In the genomic region with DNA sequence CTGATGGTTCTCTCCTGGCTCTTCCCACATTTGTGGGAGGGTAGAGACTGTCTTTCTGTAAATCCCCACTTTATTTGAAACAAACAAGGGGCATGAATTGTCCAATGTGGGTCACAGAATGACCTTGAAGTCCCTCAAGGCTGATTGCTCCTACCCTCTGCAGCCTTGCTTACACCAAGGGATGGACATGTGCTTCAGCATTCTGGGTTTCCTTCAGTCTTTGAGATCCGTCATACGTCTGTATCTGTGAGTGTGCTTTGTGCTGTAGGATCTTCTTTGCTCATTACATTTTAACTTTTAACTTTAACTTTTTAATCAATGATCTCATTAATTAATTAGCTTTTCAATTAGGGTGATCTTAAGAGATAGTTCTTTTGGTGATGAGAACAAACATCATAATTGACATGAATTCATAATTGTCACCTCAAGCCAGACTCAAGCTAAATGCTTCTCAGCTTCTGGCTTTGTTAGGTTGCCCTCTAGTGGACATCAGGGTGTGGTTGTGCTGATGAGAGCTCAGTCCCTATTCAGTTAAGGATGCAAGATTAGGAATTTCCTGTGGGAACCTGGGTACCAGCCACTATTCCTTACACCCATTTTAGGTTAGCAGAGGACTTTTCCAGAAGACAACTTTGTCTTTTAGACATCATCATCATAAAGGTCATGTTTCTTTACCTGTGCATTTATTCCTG, we compare ENCODE assay signal across 7 mouse cellular contexts. TPM values are rescaled to one million over a fixed set of nuclear protein-coding genes. Genes with fewer than 3 reads are reported as not detected.
DNase-seq lines count a peak whose midpoint lies in the region; ATAC-seq and TF ChIP-seq lines count a peak whose summit lies in the region.

No protein-coding gene starts in this region.

- peak; percentile 90 for TF ChIP-seq CTCF in kidney, postnatal 0 days (IDR thresholded peaks at IDR 0.05; ENCODE audit: low read depth)
- peak; percentile 97 for TF ChIP-seq CTCF in stomach, postnatal 0 days (IDR thresholded peaks at IDR 0.05; ENCODE audit: low read depth)

- H3K9ac ChIP-seq in forebrain, embryonic 14.5 days (ENCODE audit: low read length), result no peak overlapping the region
- H3K9ac ChIP-seq in kidney, postnatal 0 days (ENCODE audit: low read depth, low read length), result no peak overlapping the region
- H3K9ac ChIP-seq in stomach, postnatal 0 days (ENCODE audit: low read length), result no peak overlapping the region

- no peaks in the 10 kb centered on the region for H3K27me3 ChIP-seq in forebrain, embryonic 14.5 days (replicated peaks; ENCODE audit: control insufficient read depth, insufficient read depth, low read length)
- H3K27me3 ChIP-seq in kidney, postnatal 0 days (ENCODE audit: insufficient read depth, low read length), result no peaks in the 10 kb centered on the region
- H3K27me3 ChIP-seq in stomach, postnatal 0 days (ENCODE audit: control insufficient read depth, insufficient read depth, low read length), result no peaks in the 10 kb centered on the region

- no peak overlapping the region for H3K27ac ChIP-seq in forebrain, embryonic 14.5 days (ENCODE audit: low read depth, low read length)
- H3K27ac ChIP-seq in kidney, postnatal 0 days, result no peak overlapping the region
- no peak overlapping the region for H3K27ac ChIP-seq in stomach, postnatal 0 days (replicated peaks)

- no peaks in the 10 kb centered on the region for H3K36me3 ChIP-seq in forebrain, embryonic 14.5 days (ENCODE audit: control insufficient read depth, insufficient read depth, low read length)
- no peaks in the 10 kb centered on the region for H3K36me3 ChIP-seq in kidney, postnatal 0 days (ENCODE audit: insufficient read depth, low read length)
- no peaks in the 10 kb centered on the region for H3K36me3 ChIP-seq in stomach, postnatal 0 days (ENCODE audit: control insufficient read depth, insufficient read depth, low read length)

- H3K4me3 ChIP-seq in forebrain, embryonic 14.5 days (ENCODE audit: low read depth, low read length), result no peak overlapping the region
- H3K4me3 ChIP-seq in kidney, postnatal 0 days (replicated peaks; ENCODE audit: low read depth, low read length), result no peak overlapping the region
- H3K4me3 ChIP-seq in stomach, postnatal 0 days (ENCODE audit: low read depth, low read length), result no peak overlapping the region

- no peak overlapping the region for H3K4me2 ChIP-seq in forebrain, embryonic 14.5 days (ENCODE audit: low read length)
- no peak overlapping the region for H3K4me2 ChIP-seq in kidney, postnatal 0 days (ENCODE audit: low read length)
- H3K4me2 ChIP-seq in stomach, postnatal 0 days (replicated peaks; ENCODE audit: low read depth), result no peak overlapping the region

- no peak for TF ChIP-seq EP300 in stomach, postnatal 0 days (optimal IDR thresholded peaks at IDR 0.05)

- DNase-seq in thymus, postnatal 4 days, result peak; percentile 14
- no peak for DNase-seq in thymus, postnatal 25 days
- DNase-seq in forebrain, embryonic 14.5 days (ENCODE audit: low spot score), result peak; percentile 89
- peak; percentile 74 for DNase-seq in kidney, postnatal 0 days (ENCODE audit: low spot score)
- DNase-seq in lung, postnatal 36 days, result peak; percentile 80
- DNase-seq in stomach, postnatal 0 days (ENCODE audit: low spot score), result peak; percentile 40

- no peaks in the 10 kb centered on the region for H3K9me3 ChIP-seq in forebrain, embryonic 14.5 days (replicated peaks; ENCODE audit: control insufficient read depth, low read length)
- no peaks in the 10 kb centered on the region for H3K9me3 ChIP-seq in kidney, postnatal 0 days (replicated peaks; ENCODE audit: low read length)
- H3K9me3 ChIP-seq in stomach, postnatal 0 days (ENCODE audit: control insufficient read depth, low read length), result no peaks in the 10 kb centered on the region

- whole genome bisulfite sequencing in forebrain, embryonic 14.5 days, result 97% methylated on average over 2 of the region's 2 CpGs
- WGBS in kidney, postnatal 0 days, result 93% methylated on average over 2 of the region's 2 CpGs
- 98% methylated on average over 2 of the region's 2 CpGs for WGBS in stomach, postnatal 0 days

- ATAC-seq in cerebellum, adult (ENCODE audit: insufficient number of reproducible peaks, low FRiP score, low TSS enrichment), result peak; percentile 66; the same call in 1 of the 2 replicates
- ATAC-seq in forebrain, embryonic 14.5 days, result peak; percentile 77
- ATAC-seq in kidney, postnatal 0 days (replicated peaks; ENCODE audit: low FRiP score, low read depth), result no peak
- ATAC-seq in stomach, postnatal 0 days (ENCODE audit: low FRiP score, low TSS enrichment), result no peak

- peaks cover 3% of the 10 kb centered on the region; the same call in 1 of the 2 replicates for H3K4me1 ChIP-seq in forebrain, embryonic 14.5 days (ENCODE audit: control insufficient read depth, insufficient read depth, low read length)
- no peaks in the 10 kb centered on the region for H3K4me1 ChIP-seq in kidney, postnatal 0 days (replicated peaks; ENCODE audit: insufficient read depth, low read length)
- no peaks in the 10 kb centered on the region for H3K4me1 ChIP-seq in stomach, postnatal 0 days (replicated peaks; ENCODE audit: control insufficient read depth, insufficient read depth)

RNA-seq across cellular contexts. Expression of a gene that starts 53.2 kb away (rescaled TPM):
- polyA plus RNA-seq in forebrain, embryonic 14.5 days (2014; fragmentation: Nextera tagmentation; extraction: Ambion mirVana), result 25.8 and 30.7 TPM in 2 replicates
- polyA plus RNA-seq in kidney, postnatal 0 days (2015; fragmentation: Nextera tagmentation; extraction: Ambion mirVana), result 1.2 TPM in 2 replicates
- polyA plus RNA-seq in stomach, postnatal 0 days (2015; fragmentation: Nextera tagmentation; extraction: Ambion mirVana), result 5.4 and 5.5 TPM in 2 replicates

Comparison
In these comparisons a context has a peak if more than half of its experiments do, and no peak if none do; other contexts are left out.
1. ATAC-seq: peak in cerebellum, adult (single experiment) and forebrain, embryonic 14.5 days (single experiment); none in kidney, postnatal 0 days (single experiment) and stomach, postnatal 0 days (single experiment).